Mouse (Mus musculus) lung, postnatal 25 days (tissue): ENCODE data around the gene Rsad2.
"Not testable (repeated sequence)": the region's sequence is repeated elsewhere in the genome, so short reads cannot be mapped to it uniquely, and the experiment has no call there.

ENCODE experiments used
- DNase-seq: peaks from one replicate; pipeline ENCODE4 v3.0.0; 2022; ENCODE audit warnings: low spot score

Gene Rsad2

GRCm38 (mm10) chr12:26456028-26456698 is at the start of gene Rsad2:
Gene Rsad2, minus strand, starts transcription at chr12:26456452.
- DNase-seq: peak; percentile 84

DNA sequence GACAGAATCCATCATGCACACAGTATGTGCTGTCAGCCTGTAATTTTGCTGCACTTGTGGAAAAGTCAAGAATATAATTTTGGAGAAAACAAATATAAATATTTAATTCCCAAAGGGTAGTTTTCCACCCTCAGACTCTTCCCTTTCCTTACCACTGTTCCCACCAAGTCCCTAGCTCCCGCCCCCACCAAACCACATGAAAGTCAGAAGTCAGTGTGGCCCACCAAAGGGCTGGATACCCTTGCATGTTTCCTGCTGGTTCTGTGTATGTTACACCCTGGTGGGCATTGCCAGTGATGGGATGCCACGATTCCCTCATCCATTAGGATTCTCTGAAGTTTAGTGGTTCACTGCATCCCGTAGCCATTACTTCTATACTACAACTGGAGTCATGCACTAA is 44.8 kb upstream of the Rsad2 start:
- DNase-seq: no peak

DNA sequence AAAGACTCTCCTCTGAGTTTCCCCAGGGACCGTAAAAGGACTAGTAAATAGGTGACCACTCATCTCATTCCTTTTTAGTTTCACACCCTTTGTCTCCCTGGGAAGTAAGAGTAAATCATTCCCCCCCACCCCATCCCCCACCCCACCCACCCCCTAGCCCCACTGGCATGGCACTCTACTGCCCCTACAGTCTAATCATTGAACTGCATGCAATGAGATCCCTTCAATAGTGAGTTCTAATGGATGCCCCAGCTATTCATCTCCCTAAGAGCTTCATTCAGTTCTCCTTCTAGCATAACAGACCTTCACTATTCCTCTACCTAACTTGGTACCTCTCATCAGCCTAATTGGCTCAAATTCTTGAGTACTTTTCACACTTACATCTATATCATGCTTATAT is 33.7 kb upstream of the Rsad2 start:
- no peak for DNase-seq

- no peak for DNase-seq
These were observed 32.5 kb upstream of the Rsad2 start for GRCm38 (mm10) chr12:26488617-26489274.

- DNase-seq: peak; percentile 10
These were observed 31.8 kb upstream of the Rsad2 start for GRCm38 (mm10) chr12:26487874-26488616.

- DNase-seq: not testable (repeated sequence)
These were observed 29.7 kb upstream of the Rsad2 start for GRCm38 (mm10) chr12:26485738-26486580.

- peak; percentile 36 for DNase-seq
These were observed 22.1 kb upstream of the Rsad2 start for GRCm38 (mm10) chr12:26478196-26479004.

GRCm38 (mm10) chr12:26477198-26477597 is 20.9 kb upstream of the Rsad2 start:
- no peak for DNase-seq

GRCm38 (mm10) chr12:26473746-26474145 is 17.5 kb upstream of the Rsad2 start:
- no peak for DNase-seq

DNA sequence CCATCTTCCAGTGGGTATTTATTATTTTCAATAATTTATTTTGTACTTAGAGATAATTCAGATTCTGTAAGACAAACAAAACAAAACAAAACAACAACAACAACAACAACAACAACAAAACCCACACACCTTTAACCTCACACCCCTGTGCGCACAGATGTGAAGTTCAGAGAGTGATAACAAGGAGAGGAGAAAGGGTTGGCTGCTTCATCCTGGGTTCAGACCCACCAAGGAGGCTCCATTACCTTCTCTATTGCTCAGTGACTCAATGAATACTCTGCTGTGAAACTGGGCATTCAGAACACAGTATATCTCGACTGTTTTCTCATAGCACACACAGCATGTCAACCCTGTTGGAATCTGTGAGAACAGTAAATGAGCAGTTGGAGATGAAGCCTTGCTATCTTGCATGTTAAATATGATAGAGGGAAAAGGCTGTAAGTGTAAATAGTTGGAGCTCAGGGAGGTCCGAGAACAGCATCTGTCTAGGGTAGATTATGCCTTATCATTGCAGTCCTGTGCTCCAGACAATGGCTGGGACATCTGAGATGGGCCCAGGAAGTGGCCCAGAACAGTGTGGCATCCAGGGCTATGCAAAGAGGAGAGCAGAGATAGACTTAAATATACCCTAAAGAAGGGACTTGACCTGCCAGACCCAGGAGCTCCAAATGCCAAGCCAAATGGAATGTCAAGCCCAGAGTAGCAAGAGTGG is 16.7 kb upstream of the Rsad2 start:
- DNase-seq: no peak

GRCm38 (mm10) chr12:26471376-26471775 is 15.1 kb upstream of the Rsad2 start:
- no peak for DNase-seq

- DNase-seq: no peak
These were observed 13.8 kb upstream of the Rsad2 start for GRCm38 (mm10) chr12:26470042-26470409.

GRCm38 (mm10) chr12:26469098-26470041 is 13.1 kb upstream of the Rsad2 start, which contains the start of gene Cmpk2:
Gene Cmpk2, plus strand, starts transcription at chr12:26469204.
- peak; percentile 84 for DNase-seq

DNA sequence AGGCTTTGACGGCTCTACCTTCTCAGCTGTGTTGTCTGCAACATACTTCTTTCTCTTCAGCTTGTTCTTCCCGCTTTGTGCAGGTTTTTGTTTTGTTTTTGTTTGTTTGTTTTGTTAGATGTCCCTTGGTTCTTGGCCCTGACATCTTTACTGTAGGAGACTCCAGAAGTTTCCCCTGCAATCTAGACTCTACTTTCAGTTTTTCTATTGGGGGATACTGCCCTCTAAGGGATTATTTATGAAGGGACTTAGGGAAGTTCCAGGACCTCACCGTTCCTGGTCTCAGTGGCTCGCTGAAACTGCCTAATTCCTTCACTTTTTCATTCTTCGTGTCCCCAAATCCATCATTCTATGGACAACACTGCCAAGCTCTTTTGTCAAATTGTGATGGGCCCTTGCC is 9.3 kb upstream of the Rsad2 start:
- no peak for DNase-seq

- peak; percentile 66 for DNase-seq
These were observed 3.8 kb upstream of the Rsad2 start for GRCm38 (mm10) chr12:26460091-26460490.

DNA sequence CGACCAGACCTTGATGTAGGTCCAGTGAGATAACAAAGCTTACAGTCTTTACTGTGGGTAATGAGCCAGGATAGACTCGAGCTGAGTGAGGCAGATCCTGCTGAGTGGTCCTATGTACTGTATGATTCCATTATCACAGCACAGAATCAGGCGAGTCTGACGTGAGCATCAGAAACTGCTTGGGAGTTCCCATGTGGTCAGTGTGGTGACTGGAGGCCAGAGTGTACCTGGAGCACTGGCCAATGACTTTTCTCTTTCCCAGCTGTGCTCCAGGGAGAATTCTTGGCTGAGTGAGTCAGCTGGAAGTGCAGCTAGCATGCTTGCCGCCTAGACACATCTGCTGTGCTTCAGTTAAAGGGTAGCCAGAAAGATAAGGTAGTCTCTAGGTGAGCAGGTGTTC is 1.6 kb downstream of the Rsad2 start:
- no peak for DNase-seq

GRCm38 (mm10) chr12:26452951-26453350 is 3.3 kb downstream of the Rsad2 start:
- no peak for DNase-seq

DNA sequence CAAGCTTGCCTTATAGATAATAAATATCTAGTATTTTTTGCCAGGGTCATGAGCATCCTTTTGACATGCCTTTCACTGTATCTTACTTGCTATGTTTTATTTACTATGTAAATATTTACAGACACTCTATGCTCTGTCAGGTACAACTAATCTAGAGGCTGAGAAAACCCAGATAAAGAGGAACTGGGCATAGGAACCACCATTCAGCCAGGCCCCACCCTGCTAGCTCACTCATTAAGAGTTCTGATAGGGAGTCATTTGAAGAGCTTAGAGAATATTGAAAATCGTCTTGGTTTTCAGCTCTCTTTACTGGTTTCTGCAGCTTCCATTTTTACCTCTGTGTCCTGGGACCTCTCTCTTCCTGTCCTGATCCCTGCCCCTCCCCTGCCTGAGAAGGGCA is 5.1 kb downstream of the Rsad2 start:
- DNase-seq: no peak

GRCm38 (mm10) chr12:26449483-26449882 is 6.8 kb downstream of the Rsad2 start:
- DNase-seq: no peak
